Mouse (Mus musculus) frontal cortex, postnatal 10 days (tissue): Measurements from ENCODE around the gene Spag5.

Experiments
- DNase-seq, 2 experiments: peaks; one replicate each; pipeline ENCODE4 v3.0.0; 2022; ENCODE audit warnings: low spot score in 2 of 2, mixed read lengths in 1 of 2

Gene Spag5

GRCm38 (mm10) chr11:78349441-78350358, 48.4 kb downstream of the Spag5 start:
- no peak for DNase-seq

- no peak for DNase-seq
These were observed 51.8 kb downstream of the Spag5 start for GRCm38 (mm10) chr11:78353081-78353480.

- no peak for DNase-seq
These were observed 53.6 kb downstream of the Spag5 start for GRCm38 (mm10) chr11:78354905-78355304.

- no peak for DNase-seq
These were observed 54.3 kb downstream of the Spag5 start for GRCm38 (mm10) chr11:78355471-78356238.

GRCm38 (mm10) chr11:78358330-78359007, 57.1 kb downstream of the Spag5 start:
- DNase-seq, result no peak

GRCm38 (mm10) chr11:78360125-78360788, 58.9 kb downstream of the Spag5 start:
- peak in 1 of 2 experiments; percentile 68 for DNase-seq

- DNase-seq, result no peak
These were observed 59.4 kb downstream of the Spag5 start for GRCm38 (mm10) chr11:78360789-78361131.

GRCm38 (mm10) chr11:78363309-78364007, 62.1 kb downstream of the Spag5 start:
- DNase-seq, result no peak

- no peak for DNase-seq
These were observed 62.8 kb downstream of the Spag5 start for GRCm38 (mm10) chr11:78364103-78364502.

GRCm38 (mm10) chr11:78367456-78368225, 66.3 kb downstream of the Spag5 start:
- no peak for DNase-seq

GRCm38 (mm10) chr11:78370389-78370788, 69.1 kb downstream of the Spag5 start:
- no peak for DNase-seq

- DNase-seq, result no peak
These were observed 70.4 kb downstream of the Spag5 start for GRCm38 (mm10) chr11:78371711-78372110.
